Mouse (Mus musculus): ENCODE results near the gene Apln. TPM values are rescaled to one million over a fixed set of nuclear protein-coding genes. Genes with fewer than 3 reads are reported as not detected.

Gene Apln
- polyA plus RNA-seq, 1 experiment from 2014 or later, result 6.1 TPM

DNA sequence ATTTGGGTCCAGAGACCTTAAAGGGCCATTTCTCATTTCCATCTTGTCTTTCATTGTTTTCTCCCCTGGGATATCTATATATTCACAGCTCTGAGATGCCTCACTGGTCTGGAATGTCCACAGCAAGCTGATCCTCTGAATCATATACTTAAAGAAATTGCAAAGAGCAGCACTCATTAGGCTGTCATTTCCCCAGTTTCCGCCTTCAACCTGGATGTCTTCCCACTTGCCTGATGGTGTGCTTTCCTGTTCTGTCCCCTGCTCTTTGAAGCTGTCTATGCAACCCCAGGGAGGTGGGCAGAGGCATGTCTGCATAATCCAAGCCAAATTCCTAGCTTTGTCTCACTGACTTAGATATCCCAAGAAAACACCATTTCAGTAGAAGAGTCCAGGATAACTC lies 9.6 kb upstream of the Apln start:
- DNase-seq (ENCODE audit: low spot score) (peak; percentile 29), ATAC-seq (replicated peaks; ENCODE audit: low FRiP score, low read depth) (no peak)
- no peaks in the 10 kb centered on the region for H3K36me3 ChIP-seq (ENCODE audit: insufficient read depth, low read length)
- no peak overlapping the region for H3K9ac ChIP-seq (ENCODE audit: low read depth, low read length)
- no peak for TF ChIP-seq CTCF (IDR thresholded peaks at IDR 0.05; ENCODE audit: low read depth)
- no peak overlapping the region for H3K27ac ChIP-seq
- H3K27me3 ChIP-seq (ENCODE audit: insufficient read depth, low read length), result no peaks in the 10 kb centered on the region
- 81% methylated on average over 1 of the region's 1 CpGs for WGBS
- H3K9me3 ChIP-seq (replicated peaks; ENCODE audit: low read length), result no peaks in the 10 kb centered on the region
- H3K4me1 ChIP-seq (replicated peaks; ENCODE audit: insufficient read depth, low read length), result no peaks in the 10 kb centered on the region
- no peak overlapping the region for H3K4me2 ChIP-seq (ENCODE audit: low read length)
- H3K4me3 ChIP-seq (replicated peaks; ENCODE audit: low read depth, low read length), result no peak overlapping the region

DNA sequence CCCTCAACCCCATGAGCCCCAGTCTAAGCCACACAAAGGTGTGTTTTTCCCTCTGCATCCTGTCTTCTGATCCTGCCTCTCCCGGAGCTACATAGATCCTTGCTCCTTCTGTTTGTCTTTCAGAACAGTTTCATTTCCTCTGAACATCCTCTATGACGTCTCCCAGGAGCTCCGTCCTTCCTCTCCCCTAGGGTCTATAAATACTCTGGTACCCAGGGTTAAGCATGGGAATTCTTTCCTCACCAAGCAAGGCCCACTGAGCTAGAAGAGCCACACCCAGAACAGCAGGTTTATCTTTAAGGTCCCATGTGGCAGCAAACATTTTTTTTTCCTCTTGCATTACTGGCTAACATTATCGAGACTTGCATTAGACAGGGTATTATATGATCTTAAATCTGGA lies 8.1 kb upstream of the Apln start:
- no peaks in the 10 kb centered on the region for H3K9me3 ChIP-seq (replicated peaks; ENCODE audit: low read length)
- H3K4me3 ChIP-seq (replicated peaks; ENCODE audit: low read depth, low read length), result no peak overlapping the region
- 64% methylated on average over 4 of the region's 4 CpGs for WGBS
- ATAC-seq (replicated peaks; ENCODE audit: low FRiP score, low read depth) (no peak), DNase-seq (ENCODE audit: low spot score) (no peak)
- H3K4me2 ChIP-seq (ENCODE audit: low read length), result no peak overlapping the region
- no peaks in the 10 kb centered on the region for H3K4me1 ChIP-seq (replicated peaks; ENCODE audit: insufficient read depth, low read length)
- no peaks in the 10 kb centered on the region for H3K27me3 ChIP-seq (ENCODE audit: insufficient read depth, low read length)
- H3K36me3 ChIP-seq (ENCODE audit: insufficient read depth, low read length), result no peaks in the 10 kb centered on the region
- H3K27ac ChIP-seq, result no peak overlapping the region
- TF ChIP-seq CTCF (IDR thresholded peaks at IDR 0.05; ENCODE audit: low read depth), result no peak
- no peak overlapping the region for H3K9ac ChIP-seq (ENCODE audit: low read depth, low read length)

DNA sequence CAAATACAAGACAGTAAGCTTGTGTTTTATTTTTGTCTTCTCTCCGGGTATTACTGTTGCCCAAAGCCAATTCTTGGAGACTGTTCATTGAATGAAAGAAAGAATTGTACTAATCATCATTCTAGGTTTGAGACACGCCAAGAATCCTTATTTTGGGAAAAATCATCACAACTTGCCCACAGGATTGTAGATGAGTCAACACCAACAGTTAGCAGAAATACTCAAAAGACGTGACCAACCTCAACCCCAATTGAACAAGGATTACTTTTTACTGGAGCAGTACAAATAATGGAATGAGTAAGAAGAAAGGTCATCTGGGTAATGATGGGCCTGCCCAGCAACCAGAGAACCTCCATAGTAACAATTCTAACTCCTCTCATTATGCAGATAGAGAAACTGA lies 5.7 kb upstream of the Apln start:
- no peak for DNase-seq (ENCODE audit: low spot score)
- no peak overlapping the region for H3K9ac ChIP-seq (ENCODE audit: low read depth, low read length)
- H3K36me3 ChIP-seq (ENCODE audit: insufficient read depth, low read length), result no peaks in the 10 kb centered on the region
- H3K4me3 ChIP-seq (replicated peaks; ENCODE audit: low read depth, low read length), result no peak overlapping the region
- no peak for TF ChIP-seq CTCF (IDR thresholded peaks at IDR 0.05; ENCODE audit: low read depth)
- ATAC-seq (replicated peaks; ENCODE audit: low FRiP score, low read depth), result no peak
- H3K4me1 ChIP-seq (replicated peaks; ENCODE audit: insufficient read depth, low read length), result no peaks in the 10 kb centered on the region
- H3K9me3 ChIP-seq (replicated peaks; ENCODE audit: low read length), result no peaks in the 10 kb centered on the region
- no peaks in the 10 kb centered on the region for H3K27me3 ChIP-seq (ENCODE audit: insufficient read depth, low read length)
- WGBS, result 79% methylated on average over 3 of the region's 3 CpGs
- H3K4me2 ChIP-seq (ENCODE audit: low read length), result no peak overlapping the region
- no peak overlapping the region for H3K27ac ChIP-seq

DNA sequence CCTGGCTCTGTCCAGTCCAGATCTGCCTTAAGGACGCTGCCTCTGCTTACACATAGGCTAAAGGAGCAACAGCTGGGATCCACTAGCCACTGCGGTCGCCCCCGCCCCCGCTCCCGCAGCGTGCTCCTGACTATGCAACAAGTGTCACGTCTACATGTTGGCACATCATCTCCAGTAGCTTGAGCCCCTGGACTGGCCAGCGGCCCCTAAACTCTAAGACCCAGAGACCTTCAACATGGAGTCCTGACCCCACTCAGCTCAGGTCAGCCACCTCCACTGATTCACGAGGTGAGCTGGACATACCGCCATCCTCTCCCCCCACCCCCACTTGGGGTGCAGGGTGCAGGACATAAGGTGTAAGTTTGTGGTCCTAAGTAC lies 898 bp downstream of the Apln start:
- no peaks in the 10 kb centered on the region for H3K27me3 ChIP-seq (ENCODE audit: insufficient read depth, low read length)
- H3K9ac ChIP-seq (ENCODE audit: low read depth, low read length), result peak overlapping the region; percentile 51; the same call in 1 of the 2 replicates
- ATAC-seq (replicated peaks; ENCODE audit: low FRiP score, low read depth) (0 out of 2 replicates have a peak, but pooled peaks have one; percentile 29), DNase-seq (ENCODE audit: low spot score) (no peak)
- no peaks in the 10 kb centered on the region for H3K36me3 ChIP-seq (ENCODE audit: insufficient read depth, low read length)
- no peaks in the 10 kb centered on the region for H3K9me3 ChIP-seq (replicated peaks; ENCODE audit: low read length)
- H3K4me2 ChIP-seq (ENCODE audit: low read length), result peak overlapping the region; percentile 68
- no peak for TF ChIP-seq CTCF (IDR thresholded peaks at IDR 0.05; ENCODE audit: low read depth)
- no peak overlapping the region for H3K27ac ChIP-seq
- H3K4me1 ChIP-seq (replicated peaks; ENCODE audit: insufficient read depth, low read length), result no peaks in the 10 kb centered on the region
- H3K4me3 ChIP-seq (replicated peaks; ENCODE audit: low read depth, low read length), result peak overlapping the region; percentile 39
- 22% methylated on average over 11 of the region's 11 CpGs for WGBS

DNA sequence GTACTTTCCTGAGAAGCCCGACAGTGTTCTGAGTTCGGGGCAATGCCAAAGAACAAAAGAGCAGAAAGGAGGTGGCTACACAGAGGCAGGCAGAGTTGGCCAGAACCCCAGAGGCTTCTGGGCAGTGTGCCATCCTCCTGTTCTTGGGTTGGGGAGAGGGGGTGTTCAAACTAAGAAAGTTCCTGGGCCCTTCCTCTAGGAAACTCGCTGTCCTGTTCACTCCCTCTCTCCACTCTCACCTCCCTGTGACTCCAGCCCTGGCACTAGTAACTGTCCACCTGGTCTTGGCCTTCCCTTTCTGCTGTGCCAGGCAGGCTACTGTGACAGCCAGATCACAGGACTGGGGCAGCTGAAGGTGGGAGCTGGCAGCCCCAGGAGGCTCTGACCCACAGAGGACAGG lies 1.6 kb downstream of the Apln start:
- WGBS, result 79% methylated on average over 2 of the region's 3 CpGs
- peak overlapping the region; percentile 18 for H3K4me2 ChIP-seq (ENCODE audit: low read length)
- no peak overlapping the region for H3K4me3 ChIP-seq (replicated peaks; ENCODE audit: low read depth, low read length)

DNA sequence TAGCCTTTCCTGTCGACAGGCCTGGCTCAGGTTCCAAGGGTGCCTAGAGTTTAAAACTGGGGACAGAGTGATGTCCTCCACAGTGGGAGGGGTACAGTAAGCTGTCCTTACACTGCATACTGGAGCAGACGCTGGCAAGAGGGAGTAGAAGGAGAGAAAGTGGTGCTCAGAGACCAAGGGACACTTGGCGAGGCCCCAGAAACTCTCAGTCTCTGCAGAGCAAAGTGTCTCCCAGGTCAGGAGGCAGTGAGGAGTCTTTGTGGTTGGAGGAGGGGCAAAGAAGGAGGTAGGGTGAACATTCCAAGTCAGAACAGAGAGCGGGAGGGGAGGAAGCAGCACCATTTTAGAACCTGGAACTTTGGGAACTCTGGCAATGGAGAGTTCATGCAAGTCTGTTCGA lies 2.8 kb downstream of the Apln start:
- DNase-seq (ENCODE audit: low spot score), result no peak
- H3K4me1 ChIP-seq (replicated peaks; ENCODE audit: insufficient read depth, low read length), result no peaks in the 10 kb centered on the region
- H3K9ac ChIP-seq (ENCODE audit: low read depth, low read length), result no peak overlapping the region
- no peak overlapping the region for H3K27ac ChIP-seq
- H3K9me3 ChIP-seq (replicated peaks; ENCODE audit: low read length), result no peaks in the 10 kb centered on the region
- WGBS, result 78% methylated on average over 5 of the region's 5 CpGs
- no peaks in the 10 kb centered on the region for H3K27me3 ChIP-seq (ENCODE audit: insufficient read depth, low read length)
- H3K4me3 ChIP-seq (replicated peaks; ENCODE audit: low read depth, low read length), result no peak overlapping the region
- ATAC-seq (replicated peaks; ENCODE audit: low FRiP score, low read depth), result no peak
- H3K36me3 ChIP-seq (ENCODE audit: insufficient read depth, low read length), result no peaks in the 10 kb centered on the region
- no peak for TF ChIP-seq CTCF (IDR thresholded peaks at IDR 0.05; ENCODE audit: low read depth)
- H3K4me2 ChIP-seq (ENCODE audit: low read length), result no peak overlapping the region

More for the DNA sequence above, 1.6 kb downstream of the Apln start:
- Histone ChIP-seq H3K27ac (no peak overlapping the region), H3K9ac (ENCODE audit: low read depth, low read length) (no peak overlapping the region), H3K27me3 (ENCODE audit: insufficient read depth, low read length) (no peaks in the 10 kb centered on the region), H3K9me3 (replicated peaks; ENCODE audit: low read length) (no peaks in the 10 kb centered on the region), H3K4me1 (replicated peaks; ENCODE audit: insufficient read depth, low read length) (no peaks in the 10 kb centered on the region), H3K36me3 (ENCODE audit: insufficient read depth, low read length) (no peaks in the 10 kb centered on the region)
- no peak for TF ChIP-seq CTCF (IDR thresholded peaks at IDR 0.05; ENCODE audit: low read depth)
- DNase-seq (ENCODE audit: low spot score) (no peak), ATAC-seq (replicated peaks; ENCODE audit: low FRiP score, low read depth) (no peak)

DNA sequence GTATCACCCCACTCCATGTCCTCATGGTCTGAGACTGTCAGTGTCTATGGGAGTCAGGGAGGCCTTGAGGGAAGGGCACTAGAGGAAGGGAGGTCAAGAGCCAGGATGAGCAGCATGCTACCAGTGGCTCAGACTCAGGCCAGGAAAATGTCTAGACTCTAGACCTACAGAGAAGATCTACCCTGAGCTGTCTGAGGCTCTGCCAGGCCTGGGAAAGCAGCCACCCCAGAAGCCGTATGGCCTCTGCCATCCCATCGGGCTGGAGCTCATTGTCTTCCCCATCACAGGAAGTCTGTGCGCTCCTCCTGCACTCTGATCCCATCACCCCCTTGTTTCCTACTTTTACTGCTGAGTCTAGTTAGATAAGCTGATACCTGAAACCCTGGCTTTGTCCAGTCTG lies 4.1 kb downstream of the Apln start:
- Histone ChIP-seq H3K4me1 (replicated peaks; ENCODE audit: insufficient read depth, low read length) (no peaks in the 10 kb centered on the region), H3K4me3 (replicated peaks; ENCODE audit: low read depth, low read length) (no peak overlapping the region), H3K27ac (no peak overlapping the region), H3K4me2 (ENCODE audit: low read length) (no peak overlapping the region), H3K27me3 (ENCODE audit: insufficient read depth, low read length) (no peaks in the 10 kb centered on the region), H3K9me3 (replicated peaks; ENCODE audit: low read length) (no peaks in the 10 kb centered on the region), H3K9ac (ENCODE audit: low read depth, low read length) (no peak overlapping the region), H3K36me3 (ENCODE audit: insufficient read depth, low read length) (no peaks in the 10 kb centered on the region)
- TF ChIP-seq CTCF (IDR thresholded peaks at IDR 0.05; ENCODE audit: low read depth), result no peak
- no peak for ATAC-seq (replicated peaks; ENCODE audit: low FRiP score, low read depth)
- DNase-seq (ENCODE audit: low spot score), result no peak
- 69% methylated on average over 3 of the region's 3 CpGs for WGBS

All from kidney, postnatal 0 days (tissue).